Mouse (Mus musculus): ENCODE results near the gene Yeats2. TPM values are rescaled to one million over a fixed set of nuclear protein-coding genes. Genes with fewer than 3 reads are reported as not detected.

Yeats2 gene
- polyA plus RNA-seq, 1 experiment from 2014 or later: 24.7 TPM

GRCm38 (mm10) chr16:20247103-20247502, 106.2 kb downstream of the Yeats2 start:
- Histone ChIP-seq H3K36me3 (replicated peaks; ENCODE audit: control insufficient read depth, insufficient read depth) (no peaks in the 10 kb centered on the region), H3K4me1 (replicated peaks; ENCODE audit: control insufficient read depth, insufficient read depth, low read length) (no peaks in the 10 kb centered on the region), H3K4me2 (replicated peaks) (no peak overlapping the region), H3K4me3 (replicated peaks; ENCODE audit: low read length) (no peak overlapping the region), H3K9me3 (ENCODE audit: control insufficient read depth, low read length) (no peaks in the 10 kb centered on the region), H3K9ac (no peak overlapping the region), H3K27ac (no peak overlapping the region), H3K27me3 (ENCODE audit: control insufficient read depth, insufficient read depth, low read length) (no peaks in the 10 kb centered on the region)
- DNase-seq (ENCODE audit: low spot score) (no peak), ATAC-seq (ENCODE audit: low FRiP score) (no peak)

- no peak overlapping the region for H3K9ac ChIP-seq
- no peak for ATAC-seq (ENCODE audit: low FRiP score)
- WGBS: 84% methylated on average over 9 of the region's 9 CpGs
- no peak overlapping the region for H3K4me3 ChIP-seq (replicated peaks; ENCODE audit: low read length)
- H3K27ac ChIP-seq: no peak overlapping the region
- no peaks in the 10 kb centered on the region for H3K9me3 ChIP-seq (ENCODE audit: control insufficient read depth, low read length)
- H3K4me1 ChIP-seq (replicated peaks; ENCODE audit: control insufficient read depth, insufficient read depth, low read length): no peaks in the 10 kb centered on the region
- no peaks in the 10 kb centered on the region for H3K36me3 ChIP-seq (replicated peaks; ENCODE audit: control insufficient read depth, insufficient read depth)
- H3K27me3 ChIP-seq (ENCODE audit: control insufficient read depth, insufficient read depth, low read length): no peaks in the 10 kb centered on the region
- DNase-seq (ENCODE audit: low spot score): no peak
- H3K4me2 ChIP-seq (replicated peaks): no peak overlapping the region
Measured at GRCm38 (mm10) chr16:20248442-20249174, 107.7 kb downstream of the Yeats2 start.

- ATAC-seq (ENCODE audit: low FRiP score): no peak
- H3K4me2 ChIP-seq (replicated peaks): no peak overlapping the region
- WGBS: 79% methylated on average over 5 of the region's 5 CpGs
Measured at GRCm38 (mm10) chr16:20257926-20258325, 117.1 kb downstream of the Yeats2 start.

GRCm38 (mm10) chr16:20265089-20265488, 124.2 kb downstream of the Yeats2 start:
- 88% methylated on average over 7 of the region's 7 CpGs for WGBS
- no peaks in the 10 kb centered on the region for H3K9me3 ChIP-seq (ENCODE audit: control insufficient read depth, low read length)
- H3K27ac ChIP-seq: no peak overlapping the region
- no peak overlapping the region for H3K9ac ChIP-seq
- H3K36me3 ChIP-seq (replicated peaks; ENCODE audit: control insufficient read depth, insufficient read depth): no peaks in the 10 kb centered on the region
- DNase-seq (ENCODE audit: low spot score): no peak
- no peak overlapping the region for H3K4me2 ChIP-seq (replicated peaks)
- ATAC-seq (ENCODE audit: low FRiP score): no peak
- no peak overlapping the region for H3K4me3 ChIP-seq (replicated peaks; ENCODE audit: low read length)
- no peaks in the 10 kb centered on the region for H3K4me1 ChIP-seq (replicated peaks; ENCODE audit: control insufficient read depth, insufficient read depth, low read length)
- H3K27me3 ChIP-seq (ENCODE audit: control insufficient read depth, insufficient read depth, low read length): no peaks in the 10 kb centered on the region

More at GRCm38 (mm10) chr16:20257926-20258325, 117.1 kb downstream of the Yeats2 start:
- Histone ChIP-seq H3K27ac (no peak overlapping the region), H3K4me3 (replicated peaks; ENCODE audit: low read length) (no peak overlapping the region), H3K9ac (no peak overlapping the region), H3K36me3 (replicated peaks; ENCODE audit: control insufficient read depth, insufficient read depth) (no peaks in the 10 kb centered on the region), H3K27me3 (ENCODE audit: control insufficient read depth, insufficient read depth, low read length) (no peaks in the 10 kb centered on the region), H3K4me1 (replicated peaks; ENCODE audit: control insufficient read depth, insufficient read depth, low read length) (no peaks in the 10 kb centered on the region), H3K9me3 (ENCODE audit: control insufficient read depth, low read length) (no peaks in the 10 kb centered on the region)
- DNase-seq (ENCODE audit: low spot score): no peak

- ATAC-seq (ENCODE audit: low FRiP score): no peak
- DNase-seq (ENCODE audit: low spot score): no peak
- Histone ChIP-seq H3K4me1 (replicated peaks; ENCODE audit: control insufficient read depth, insufficient read depth, low read length) (no peaks in the 10 kb centered on the region), H3K36me3 (replicated peaks; ENCODE audit: control insufficient read depth, insufficient read depth) (no peaks in the 10 kb centered on the region), H3K4me2 (replicated peaks) (no peak overlapping the region), H3K9ac (no peak overlapping the region), H3K27ac (no peak overlapping the region), H3K27me3 (ENCODE audit: control insufficient read depth, insufficient read depth, low read length) (no peaks in the 10 kb centered on the region), H3K9me3 (ENCODE audit: control insufficient read depth, low read length) (no peaks in the 10 kb centered on the region), H3K4me3 (replicated peaks; ENCODE audit: low read length) (no peak overlapping the region)
- 85% methylated on average over 4 of the region's 4 CpGs for WGBS
Measured at GRCm38 (mm10) chr16:20271339-20271738, 130.5 kb downstream of the Yeats2 start.

GRCm38 (mm10) chr16:20272994-20273393, 132.1 kb downstream of the Yeats2 start:
- H3K36me3 ChIP-seq (replicated peaks; ENCODE audit: control insufficient read depth, insufficient read depth): peaks cover 3% of the 10 kb centered on the region
- H3K4me2 ChIP-seq (replicated peaks): no peak overlapping the region

GRCm38 (mm10) chr16:20279395-20279794, 138.5 kb downstream of the Yeats2 start:
- Histone ChIP-seq H3K4me1 (replicated peaks; ENCODE audit: control insufficient read depth, insufficient read depth, low read length) (no peaks in the 10 kb centered on the region), H3K4me2 (replicated peaks) (no peak overlapping the region), H3K9ac (no peak overlapping the region), H3K27me3 (ENCODE audit: control insufficient read depth, insufficient read depth, low read length) (no peaks in the 10 kb centered on the region), H3K27ac (no peak overlapping the region), H3K4me3 (replicated peaks; ENCODE audit: low read length) (no peak overlapping the region), H3K9me3 (ENCODE audit: control insufficient read depth, low read length) (no peaks in the 10 kb centered on the region), H3K36me3 (replicated peaks; ENCODE audit: control insufficient read depth, insufficient read depth) (peaks cover 64% of the 10 kb centered on the region)
- WGBS: 96% methylated on average over 5 of the region's 5 CpGs
- DNase-seq (ENCODE audit: low spot score): no peak
- ATAC-seq (ENCODE audit: low FRiP score): no peak

More at GRCm38 (mm10) chr16:20272994-20273393, 132.1 kb downstream of the Yeats2 start:
- H3K9ac ChIP-seq: no peak overlapping the region
- no peaks in the 10 kb centered on the region for H3K9me3 ChIP-seq (ENCODE audit: control insufficient read depth, low read length)
- H3K27ac ChIP-seq: no peak overlapping the region
- no peaks in the 10 kb centered on the region for H3K4me1 ChIP-seq (replicated peaks; ENCODE audit: control insufficient read depth, insufficient read depth, low read length)
- 47% methylated on average over 3 of the region's 3 CpGs for WGBS
- no peaks in the 10 kb centered on the region for H3K27me3 ChIP-seq (ENCODE audit: control insufficient read depth, insufficient read depth, low read length)
- DNase-seq (ENCODE audit: low spot score) (no peak), ATAC-seq (ENCODE audit: low FRiP score) (no peak)
- no peak overlapping the region for H3K4me3 ChIP-seq (replicated peaks; ENCODE audit: low read length)

- Histone ChIP-seq H3K4me2 (replicated peaks) (no peak overlapping the region), H3K4me1 (replicated peaks; ENCODE audit: control insufficient read depth, insufficient read depth, low read length) (no peaks in the 10 kb centered on the region), H3K9ac (no peak overlapping the region), H3K36me3 (replicated peaks; ENCODE audit: control insufficient read depth, insufficient read depth) (peaks cover 73% of the 10 kb centered on the region), H3K9me3 (ENCODE audit: control insufficient read depth, low read length) (no peaks in the 10 kb centered on the region), H3K4me3 (replicated peaks; ENCODE audit: low read length) (no peak overlapping the region), H3K27ac (no peak overlapping the region), H3K27me3 (ENCODE audit: control insufficient read depth, insufficient read depth, low read length) (no peaks in the 10 kb centered on the region)
- ATAC-seq (ENCODE audit: low FRiP score): no peak
- no peak for DNase-seq (ENCODE audit: low spot score)
- 85% methylated on average over 4 of the region's 4 CpGs for WGBS
Measured at GRCm38 (mm10) chr16:20280238-20280637, 139.4 kb downstream of the Yeats2 start.
